Mouse (Mus musculus): Measurements from ENCODE around the gene Pex11g.

GRCm38 (mm10) chr8:3420105-3420706, 47.3 kb downstream of the Pex11g start:
- TF ChIP-seq CTCF (IDR thresholded peaks at IDR 0.05; ENCODE audit: extremely low read depth, insufficient read depth, insufficient read length, insufficient replicate concordance) = no peak
- TF ChIP-seq POLR2A (IDR thresholded peaks at IDR 0.05; ENCODE audit: low read depth, low read length) = no peak

All from spleen, adult 2 months (tissue).